In genomic region chr11:44982225-44982624, GRCm38 (mm10) we compare ENCODE assay signal across 25 mouse cellular contexts.
DNase-seq lines count a peak whose midpoint lies in the region; ATAC-seq and TF ChIP-seq lines count a peak whose summit lies in the region.
"Had no signal": no experiment of that assay in that cellular context is flagged by ENCODE, and none has a peak within 500 bp of the region (broad histone marks: within the 10 kb centered on the region; RNA-seq: fewer than 3 reads in every experiment).

No protein-coding gene starts in this region.

- H3K36me3 ChIP-seq in hindbrain, embryonic 10.5 days = no peaks in the 10 kb centered on the region
- H3K36me3 ChIP-seq in hindbrain, postnatal 0 days (ENCODE audit: insufficient read depth, low read length) = no peaks in the 10 kb centered on the region
- H3K36me3 ChIP-seq in hindbrain, embryonic 15.5 days = no peaks in the 10 kb centered on the region
- H3K36me3 ChIP-seq: heart, embryonic 13.5 days; kidney, embryonic 15.5 days; limb, embryonic 12.5 days; liver, embryonic 12.5 days had no signal

- no peak overlapping the region for H3K4me3 ChIP-seq in hindbrain, embryonic 10.5 days
- no peak overlapping the region for H3K4me3 ChIP-seq in hindbrain, postnatal 0 days (ENCODE audit: low read length)
- no peak overlapping the region for H3K4me3 ChIP-seq in hindbrain, embryonic 15.5 days
- H3K4me3 ChIP-seq: forebrain, embryonic 13.5 days; heart, embryonic 13.5 days; kidney, embryonic 15.5 days; limb, embryonic 12.5 days; liver, embryonic 12.5 days had no signal

- intact Hi-C loops in gastrocnemius, postnatal 36 days (cut with DNase I) = no loop called here

- H3K9ac ChIP-seq in hindbrain, postnatal 0 days (replicated peaks; ENCODE audit: low read length) = no peak overlapping the region
- no peak overlapping the region for H3K9ac ChIP-seq in hindbrain, embryonic 15.5 days
- H3K9ac ChIP-seq: forebrain, embryonic 13.5 days; heart, embryonic 13.5 days; kidney, embryonic 15.5 days; limb, embryonic 12.5 days; liver, embryonic 12.5 days had no signal

- no peaks in the 10 kb centered on the region for H3K27me3 ChIP-seq in hindbrain, embryonic 10.5 days (ENCODE audit: insufficient read depth, poor library complexity, severe bottlenecking)
- no peaks in the 10 kb centered on the region for H3K27me3 ChIP-seq in hindbrain, postnatal 0 days (ENCODE audit: insufficient read depth, low read length)
- no peaks in the 10 kb centered on the region for H3K27me3 ChIP-seq in hindbrain, embryonic 15.5 days
- H3K27me3 ChIP-seq: heart, embryonic 13.5 days; kidney, embryonic 15.5 days; limb, embryonic 12.5 days; liver, embryonic 12.5 days had no signal

- ATAC-seq in hindbrain, postnatal 0 days = no peak
- no peak for ATAC-seq in hindbrain, embryonic 15.5 days (ENCODE audit: low FRiP score, low read depth)
- ATAC-seq: forebrain, embryonic 13.5 days; liver, embryonic 12.5 days had no signal

- H3K27ac ChIP-seq in hindbrain, embryonic 10.5 days = peak overlapping the region; percentile 72
- no peak overlapping the region for H3K27ac ChIP-seq in hindbrain, postnatal 0 days
- H3K27ac ChIP-seq in hindbrain, embryonic 15.5 days (replicated peaks) = peak overlapping the region; percentile 30; the same call in 1 of the 2 replicates
- H3K27ac ChIP-seq: forebrain, embryonic 13.5 days; heart, embryonic 13.5 days; kidney, embryonic 15.5 days; limb, embryonic 12.5 days; liver, embryonic 12.5 days; stomach, postnatal 0 days had no signal

- H3K4me2 ChIP-seq in hindbrain, postnatal 0 days (ENCODE audit: low read depth, low read length) = no peak overlapping the region
- H3K4me2 ChIP-seq in hindbrain, embryonic 15.5 days = no peak overlapping the region
- H3K4me2 ChIP-seq: forebrain, embryonic 13.5 days; heart, embryonic 13.5 days; kidney, embryonic 15.5 days; limb, embryonic 12.5 days; liver, embryonic 12.5 days had no signal

- no peak for TF ChIP-seq CTCF in hindbrain, postnatal 0 days (IDR thresholded peaks at IDR 0.05; ENCODE audit: low read depth)

- peaks cover 53% of the 10 kb centered on the region for H3K4me1 ChIP-seq in hindbrain, embryonic 10.5 days (replicated peaks)
- H3K4me1 ChIP-seq in hindbrain, postnatal 0 days (ENCODE audit: insufficient read depth, low read length) = peaks cover 6% of the 10 kb centered on the region; the same call in 1 of the 2 replicates
- peaks cover 34% of the 10 kb centered on the region for H3K4me1 ChIP-seq in hindbrain, embryonic 15.5 days (replicated peaks)
- H3K4me1 ChIP-seq: kidney, embryonic 15.5 days; liver, embryonic 12.5 days had no signal

- H3K9me3 ChIP-seq in hindbrain, embryonic 10.5 days = no peaks in the 10 kb centered on the region
- no peaks in the 10 kb centered on the region for H3K9me3 ChIP-seq in hindbrain, postnatal 0 days (ENCODE audit: low read length)
- H3K9me3 ChIP-seq in hindbrain, embryonic 15.5 days = no peaks in the 10 kb centered on the region
- H3K9me3 ChIP-seq: forebrain, embryonic 13.5 days; heart, embryonic 13.5 days; kidney, embryonic 15.5 days; limb, embryonic 12.5 days; liver, embryonic 12.5 days had no signal

- WGBS in hindbrain, embryonic 10.5 days = 31% methylated on average over 9 of the region's 9 CpGs
- WGBS in hindbrain, postnatal 0 days = 27% methylated on average over 9 of the region's 9 CpGs
- 22% methylated on average over 9 of the region's 9 CpGs for WGBS in hindbrain, embryonic 15.5 days

- no peak for DNase-seq in hindbrain, embryonic 10.5 days (ENCODE audit: low spot score)
- DNase-seq in hindbrain, postnatal 0 days (ENCODE audit: low spot score) = no peak
- peak; percentile 57 for DNase-seq in R1 (ENCODE audit: low read depth, low spot score)
- DNase-seq in embryo, embryonic 11 days = peak; percentile 18
- no peak for DNase-seq in gastrocnemius, postnatal 36 days
- DNase-seq in spleen, postnatal 4 days (ENCODE audit: low spot score in 2 of 2) = no peak
- no peak for DNase-seq in gastrocnemius, postnatal 4 days (ENCODE audit: low spot score in 2 of 2)
- DNase-seq: adrenal gland, adult 2 months; cerebellum, adult 18-20 months; cerebellum, postnatal 25 days; heart, adult 18-20 months; heart, postnatal 14 days; kidney, adult 11 months; kidney, postnatal 36 days; lung, adult 2 months; lung, postnatal 14 days; thymus, adult 2 months; thymus, postnatal 4 days had no signal

Comparison
In these comparisons a context has a peak if more than half of its experiments do, and no peak if none do; other contexts are left out.
1. DNase-seq: peak in R1 (single experiment) and embryo, embryonic 11 days (single experiment); none in hindbrain, embryonic 10.5 days (single experiment), hindbrain, postnatal 0 days (single experiment), gastrocnemius, postnatal 36 days (0 of 2), spleen, postnatal 4 days (0 of 2) and gastrocnemius, postnatal 4 days (0 of 2).